Mouse (Mus musculus) limb, embryonic 14.5 days (tissue): ENCODE measurements around the gene H2-DMa. TPM values are rescaled to one million over a fixed set of nuclear protein-coding genes. Genes with fewer than 3 reads are reported as not detected.

Experiments used
- ATAC-seq: fragments of 200-750 bp; cut with Nextera tagmentation; 2 replicates; pipeline ENCODE4 v1.8.0; 2017; ENCODE audit warnings: low read depth, moderate number of reproducible peaks, moderate TSS enrichment; ENCODE audit not compliant: low FRiP score
- DNase-seq: peaks from one replicate; pipeline ENCODE4 v3.0.0-alpha.2; 2015; ENCODE audit warnings: low spot score
- H3K27ac ChIP-seq: fragments of 300-500 bp; sonication (generic); replicated peaks from 2 replicates; pipeline ENCODE4 v1.5.1; 2014; ENCODE audit warnings: low read depth, mild to moderate bottlenecking, low read length, moderate library complexity, mixed read lengths
- H3K27me3 ChIP-seq: fragments of 300-500 bp; sonication (generic); 2 replicates; pipeline ENCODE4 v1.6.1; 2014; ENCODE audit warnings: low read length, mixed read lengths; ENCODE audit not compliant: control insufficient read depth, insufficient read depth
- H3K36me3 ChIP-seq: fragments of 300-500 bp; sonication (generic); 2 replicates; pipeline ENCODE4 v1.6.1; 2014; ENCODE audit warnings: mild to moderate bottlenecking, low read length, moderate library complexity, mixed read lengths; ENCODE audit not compliant: control insufficient read depth, insufficient read depth
- H3K4me1 ChIP-seq: fragments of 300-500 bp; sonication (generic); 2 replicates; pipeline ENCODE4 v1.6.1; 2014; ENCODE audit warnings: antibody characterized with exemption, low read length, mixed read lengths; ENCODE audit not compliant: control insufficient read depth, insufficient read depth
- H3K4me2 ChIP-seq: fragments of 300-500 bp; sonication (generic); replicated peaks from 2 replicates; pipeline ENCODE4 v1.6.1; 2014; ENCODE audit warnings: low read depth, mild to moderate bottlenecking, low read length, moderate library complexity; ENCODE audit not compliant: severe bottlenecking
- H3K4me3 ChIP-seq: fragments of 300-500 bp; sonication (generic); replicated peaks from 2 replicates; pipeline ENCODE4 v1.5.1; 2014; ENCODE audit warnings: low read length
- H3K9ac ChIP-seq: fragments of 300-500 bp; sonication (generic); 2 replicates; pipeline ENCODE4 v1.6.1; 2014; ENCODE audit warnings: mild to moderate bottlenecking, low read depth, low read length, moderate library complexity; ENCODE audit not compliant: severe bottlenecking
- H3K9me3 ChIP-seq: fragments of 300-500 bp; sonication (generic); 2 replicates; pipeline ENCODE4 v1.6.1; 2016; ENCODE audit warnings: low read length; ENCODE audit not compliant: control insufficient read depth
- POLR2A ChIP-seq: fragments of 200-500 bp; IDR thresholded peaks from 2 replicates; pipeline ENCODE4 v1.8.0; 2012; ENCODE audit warnings: inconsistent platforms, mild to moderate bottlenecking, moderate library complexity, borderline replicate concordance; ENCODE audit not compliant: insufficient read depth, insufficient read length; ENCODE audit errors: extremely low read depth
- WGBS: fragments of 180-500 bp; shearing (Covaris S2); extraction: QIAGEN DNeasy Blood & Tissue Kit; methylation state at CpG from one replicate; pipeline ENCODE4 v1.1.7; 2014; 5-methylcytosine and 5-hydroxymethylcytosine counted together
- polyA plus RNA-seq, 2 experiments: library from polyadenylated mRNA; depleted of rRNA in 1 of 2; stranded (reverse) in 1 of 2; unstranded in 1 of 2; fragments of >200 nt; fragmentation: Nextera tagmentation in 1 of 2; extraction: Ambion mirVana in 1 of 2; gene quantifications; 2 replicates each; pipeline versions ENCODE4 v1.2.1 to v1.2.3; 2012 to 2014

The H2-DMa gene
- polyA plus RNA-seq, 2 experiments, result 13.1 to 19.0 TPM

DNA sequence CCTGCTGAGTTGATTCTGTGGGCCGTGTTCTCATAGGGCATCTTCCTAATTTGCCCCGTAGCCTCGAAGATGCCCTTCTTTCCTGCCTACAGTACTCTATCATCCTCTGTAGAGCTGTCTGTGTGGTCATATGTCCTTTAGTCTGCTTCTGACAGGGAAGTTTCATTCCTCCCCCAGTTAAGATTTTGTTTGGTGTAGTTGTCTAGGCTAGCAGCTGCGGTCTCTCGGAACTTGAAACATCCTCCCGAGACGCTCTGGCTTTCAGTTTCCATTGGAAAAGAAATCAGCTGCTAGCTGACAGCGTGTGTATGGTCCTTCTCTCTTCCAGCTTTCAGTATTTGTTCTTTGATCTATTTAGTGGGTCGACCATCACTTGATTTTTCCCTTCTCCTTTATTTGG is 14.5 kb upstream of the H2-DMa start:
- ATAC-seq (no peak), DNase-seq (no peak)
- no peak for TF ChIP-seq POLR2A
- Histone ChIP-seq H3K4me1 (peaks cover 1% of the 10 kb centered on the region; the same call in 1 of the 2 replicates), H3K36me3 (peaks cover 8% of the 10 kb centered on the region), H3K27me3 (no peaks in the 10 kb centered on the region), H3K27ac (no peak overlapping the region), H3K4me3 (no peak overlapping the region), H3K4me2 (no peak overlapping the region), H3K9ac (no peak overlapping the region), H3K9me3 (no peaks in the 10 kb centered on the region)
- 84% methylated on average over 9 of the region's 9 CpGs for WGBS

DNA sequence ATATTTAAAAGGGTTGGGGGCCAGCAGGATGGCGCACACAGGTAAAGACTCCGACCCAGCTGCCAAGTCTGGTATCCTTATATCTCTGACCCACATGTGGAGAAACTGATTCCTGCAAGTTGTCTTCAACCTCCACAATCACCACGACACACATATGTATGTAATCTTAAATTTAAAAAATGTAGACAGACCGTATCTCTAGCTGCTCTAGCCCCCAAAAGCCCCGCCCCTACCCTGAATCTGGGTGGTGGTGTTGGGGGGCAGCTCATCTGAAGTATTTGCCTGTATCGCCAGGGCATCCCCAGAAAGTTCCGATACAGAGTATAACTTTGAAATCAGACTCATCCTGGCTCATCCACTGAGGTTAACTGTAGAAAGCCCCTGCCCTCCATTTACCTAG is 12.8 kb upstream of the H2-DMa start:
- peaks cover 25% of the 10 kb centered on the region for H3K36me3 ChIP-seq
- DNase-seq, result no peak
- 85% methylated on average over 7 of the region's 7 CpGs for WGBS

DNA sequence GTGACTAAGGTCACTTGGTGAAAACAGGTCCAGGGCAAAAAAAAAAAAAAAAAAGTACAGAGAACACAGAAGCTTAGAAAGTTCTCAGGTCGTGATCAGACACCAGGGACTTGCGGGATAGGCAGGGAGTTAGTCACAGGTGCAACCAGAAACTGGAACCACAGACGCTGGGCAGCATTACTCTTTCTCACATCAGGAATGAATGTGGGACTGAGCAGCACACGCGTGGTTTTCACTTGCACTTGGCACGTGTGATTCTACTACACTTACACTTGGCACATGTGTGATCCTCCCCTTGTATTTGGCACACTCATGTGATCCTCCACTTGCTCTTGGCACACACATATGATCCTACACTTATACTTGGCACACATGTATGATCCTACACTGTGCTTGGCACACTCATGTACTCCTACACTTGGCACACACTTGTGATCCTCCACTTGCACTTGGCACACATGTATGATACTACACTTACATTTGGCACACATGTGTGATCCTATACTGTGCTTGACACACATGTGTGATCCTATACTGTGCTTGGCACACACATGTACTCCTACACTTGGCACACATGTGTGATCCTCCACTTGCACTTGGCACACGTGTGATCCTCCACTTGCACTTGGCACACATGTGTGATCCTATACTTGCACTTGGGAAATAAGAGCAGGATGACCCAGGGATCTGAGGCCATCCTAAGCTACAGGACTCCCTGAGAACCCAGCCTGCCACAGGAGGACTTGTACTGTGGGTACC is 12.1 kb upstream of the H2-DMa start:
- ATAC-seq, result no peak
- WGBS, result 75% methylated on average over 7 of the region's 7 CpGs
- Histone ChIP-seq H3K9me3 (no peaks in the 10 kb centered on the region), H3K4me2 (no peak overlapping the region), H3K36me3 (peaks cover 32% of the 10 kb centered on the region), H3K27ac (no peak overlapping the region), H3K27me3 (no peaks in the 10 kb centered on the region), H3K4me1 (no peaks in the 10 kb centered on the region), H3K9ac (no peak overlapping the region), H3K4me3 (no peak overlapping the region)
- no peak for DNase-seq
- TF ChIP-seq POLR2A, result no peak

More for the DNA sequence above, 12.8 kb upstream of the H2-DMa start:
- H3K4me1 ChIP-seq, result no peaks in the 10 kb centered on the region
- H3K4me2 ChIP-seq, result no peak overlapping the region
- H3K9ac ChIP-seq, result no peak overlapping the region
- no peaks in the 10 kb centered on the region for H3K27me3 ChIP-seq
- no peak overlapping the region for H3K4me3 ChIP-seq
- no peak for TF ChIP-seq POLR2A
- no peak for ATAC-seq
- no peaks in the 10 kb centered on the region for H3K9me3 ChIP-seq
- no peak overlapping the region for H3K27ac ChIP-seq

- no peaks in the 10 kb centered on the region for H3K27me3 ChIP-seq
- DNase-seq (no peak), ATAC-seq (no peak)
- no peak overlapping the region for H3K27ac ChIP-seq
- no peak overlapping the region for H3K4me3 ChIP-seq
- H3K4me1 ChIP-seq, result no peaks in the 10 kb centered on the region
- H3K4me2 ChIP-seq, result no peak overlapping the region
- H3K9ac ChIP-seq, result no peak overlapping the region
- WGBS, result 72% methylated on average over 5 of the region's 6 CpGs
- no peak for TF ChIP-seq POLR2A
- no peaks in the 10 kb centered on the region for H3K9me3 ChIP-seq
- H3K36me3 ChIP-seq, result peaks cover 44% of the 10 kb centered on the region
Measured at GRCm38 (mm10) chr17:34108460-34108859, 10.9 kb upstream of the H2-DMa start.

DNA sequence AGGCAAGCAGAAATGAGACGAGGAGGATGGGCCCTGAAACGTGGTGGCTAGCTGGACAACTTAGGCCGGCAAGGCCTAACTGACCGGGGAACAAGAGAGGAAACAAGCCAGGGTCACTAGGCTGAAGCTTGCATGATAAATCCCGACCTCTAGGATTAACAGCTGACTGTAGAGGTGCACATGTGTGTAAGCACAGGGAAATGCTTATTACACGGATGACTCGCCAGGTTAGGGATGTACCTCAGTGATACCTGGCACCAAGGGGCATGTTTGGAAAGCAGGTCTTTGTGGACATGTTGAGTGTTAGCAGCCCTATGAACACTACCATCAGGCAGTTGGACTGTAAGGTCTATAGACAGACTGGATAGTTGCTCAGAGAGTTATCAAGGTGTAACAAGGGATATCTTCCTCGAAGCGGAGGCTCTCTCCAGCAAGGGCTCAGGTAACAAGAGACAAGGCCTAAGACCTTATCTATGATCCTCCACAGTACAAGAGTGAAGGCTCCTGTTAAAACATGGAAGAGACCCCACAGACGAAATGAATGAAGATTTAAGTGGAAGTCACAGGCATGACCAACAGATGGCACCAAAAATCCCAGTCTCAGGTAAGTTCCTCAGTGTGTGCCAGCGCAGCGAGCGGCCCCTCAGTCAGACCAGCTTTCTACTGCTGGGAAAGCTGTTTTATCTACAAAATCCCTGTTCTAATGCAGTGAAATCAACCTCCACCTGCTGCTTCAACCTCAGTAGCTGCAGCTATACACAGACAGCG is 10.1 kb upstream of the H2-DMa start:
- Histone ChIP-seq H3K4me1 (no peaks in the 10 kb centered on the region), H3K4me2 (no peak overlapping the region), H3K27me3 (no peaks in the 10 kb centered on the region), H3K27ac (no peak overlapping the region), H3K9ac (no peak overlapping the region), H3K36me3 (peaks cover 52% of the 10 kb centered on the region), H3K9me3 (no peaks in the 10 kb centered on the region), H3K4me3 (no peak overlapping the region)
- 83% methylated on average over 14 of the region's 14 CpGs for WGBS
- ATAC-seq (no peak), DNase-seq (no peak)
- no peak for TF ChIP-seq POLR2A
